Mouse (Mus musculus): ENCODE data around the gene Arl4d.

DNA sequence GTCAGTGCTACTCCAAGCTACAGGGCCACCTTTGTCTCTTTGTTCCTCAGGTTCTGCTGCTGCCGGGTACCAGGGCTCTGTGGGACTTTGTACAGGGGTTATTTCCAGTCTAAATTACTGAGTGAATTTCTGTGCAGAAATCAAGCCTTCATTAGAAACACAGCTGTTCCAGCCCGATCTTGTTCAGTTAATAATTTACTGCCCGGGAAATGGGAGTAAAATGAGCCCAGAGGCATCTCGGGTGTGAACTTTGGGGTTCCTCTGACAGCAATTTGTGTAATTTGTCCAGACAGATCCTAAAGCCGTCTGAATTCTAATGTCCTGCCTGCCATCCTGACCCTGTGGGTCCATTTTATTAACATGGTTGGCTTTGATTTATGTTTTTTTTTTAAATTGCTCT, 38.7 kb downstream of the Arl4d start:
- TF ChIP-seq POLR2A (IDR thresholded peaks at IDR 0.05; ENCODE audit: low read depth, low read length) (no peak), CTCF (IDR thresholded peaks at IDR 0.05; ENCODE audit: extremely low read depth, insufficient read length, insufficient replicate concordance, low read depth, low read length) (no peak)
